Mouse (Mus musculus): ENCODE data around the gene Dok3.

DNA sequence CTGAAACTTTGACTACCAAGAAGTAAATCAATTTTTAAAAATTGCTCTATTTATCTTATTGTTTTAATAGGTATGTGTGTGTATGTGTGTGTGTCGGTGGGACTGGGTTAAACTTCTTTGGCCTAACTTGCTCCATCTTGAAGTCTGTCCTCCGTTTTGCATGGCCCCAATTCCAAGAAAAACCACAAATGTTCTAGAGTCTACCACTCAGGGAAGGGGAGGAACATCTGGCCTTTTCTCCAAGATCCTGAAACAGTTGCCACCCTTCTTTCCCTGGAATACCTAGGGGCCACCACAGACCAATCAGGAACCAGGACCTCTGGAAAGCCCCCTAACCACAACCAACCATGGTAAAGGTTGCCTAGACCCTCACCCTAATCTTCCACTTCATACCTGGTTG is 42.9 kb upstream of the Dok3 start:
- TF ChIP-seq POLR2A (IDR thresholded peaks at IDR 0.05; ENCODE audit: borderline replicate concordance, extremely low read depth, insufficient read depth, insufficient read length, poor library complexity, severe bottlenecking) (no peak), CTCF (IDR thresholded peaks at IDR 0.05; ENCODE audit: borderline replicate concordance, extremely low read depth, insufficient read depth, insufficient read length) (no peak)

Measured in brain, embryonic 14.5 days (tissue).